Mouse (Mus musculus) thymus, postnatal 36 days (tissue): ENCODE results near the gene Tmem213.

Source experiments
- DNase-seq, 2 experiments: peaks; one replicate each; pipeline ENCODE4 v3.0.0; 2022; ENCODE audit warnings: mixed read lengths in 2 of 2

Tmem213 gene

GRCm38 (mm10) chr6:38109160-38109795, at the start of gene Tmem213:
Gene Tmem213, plus strand, starts transcription at chr6:38109255.
- no peak for DNase-seq

GRCm38 (mm10) chr6:38064621-38065020, 44.4 kb upstream of the Tmem213 start:
- no peak for DNase-seq

- no peak for DNase-seq
Observed at GRCm38 (mm10) chr6:38065122-38065500, 43.9 kb upstream of the Tmem213 start.

- DNase-seq, result no peak
Observed at GRCm38 (mm10) chr6:38065501-38066122, 43.4 kb upstream of the Tmem213 start.

- DNase-seq, result peak; percentile 38 to 41
Observed at GRCm38 (mm10) chr6:38066215-38066614, 42.8 kb upstream of the Tmem213 start.

- no peak for DNase-seq
Observed at GRCm38 (mm10) chr6:38071256-38071655, 37.8 kb upstream of the Tmem213 start.

GRCm38 (mm10) chr6:38072137-38072796, 36.8 kb upstream of the Tmem213 start:
- no peak for DNase-seq

- no peak for DNase-seq
Observed at GRCm38 (mm10) chr6:38073592-38073991, 35.5 kb upstream of the Tmem213 start.

- DNase-seq, result no peak
Observed at GRCm38 (mm10) chr6:38080364-38080763, 28.7 kb upstream of the Tmem213 start.

GRCm38 (mm10) chr6:38081727-38082341, 27.2 kb upstream of the Tmem213 start:
- DNase-seq, result no peak

- no peak for DNase-seq
Observed at GRCm38 (mm10) chr6:38083204-38083603, 25.9 kb upstream of the Tmem213 start.

- DNase-seq, result no peak
Observed at GRCm38 (mm10) chr6:38087242-38088026, 21.6 kb upstream of the Tmem213 start.

- no peak for DNase-seq
Observed at GRCm38 (mm10) chr6:38092539-38092938, 16.5 kb upstream of the Tmem213 start.

GRCm38 (mm10) chr6:38094701-38095100, 14.4 kb upstream of the Tmem213 start:
- no peak for DNase-seq

- DNase-seq, result no peak
Observed at GRCm38 (mm10) chr6:38096961-38097370, 12.1 kb upstream of the Tmem213 start.

- DNase-seq, result no peak
Observed at GRCm38 (mm10) chr6:38102216-38102795, 6.7 kb upstream of the Tmem213 start.

- DNase-seq, result no peak
Observed at GRCm38 (mm10) chr6:38103775-38104174, 5.3 kb upstream of the Tmem213 start.

GRCm38 (mm10) chr6:38105924-38106323, 3.1 kb upstream of the Tmem213 start:
- DNase-seq, result no peak

- DNase-seq, result no peak
Observed at GRCm38 (mm10) chr6:38108449-38108848, 606 bp upstream of the Tmem213 start.

GRCm38 (mm10) chr6:38109871-38110270, 816 bp downstream of the Tmem213 start:
- no peak for DNase-seq

- no peak for DNase-seq
Observed at GRCm38 (mm10) chr6:38110859-38111258, 1.8 kb downstream of the Tmem213 start.

- DNase-seq, result no peak
Observed at GRCm38 (mm10) chr6:38116107-38116770, 7.2 kb downstream of the Tmem213 start.
